Mouse (Mus musculus) large intestine, adult 2 months (tissue): ENCODE data around the gene Phrf1. TPM values are rescaled to one million over a fixed set of nuclear protein-coding genes. Genes with fewer than 3 reads are reported as not detected.
"Not testable (repeated sequence)": the region's sequence is repeated elsewhere in the genome, so short reads cannot be mapped to it uniquely, and the experiment has no call there.

Experiments
- DNase-seq: peaks from one replicate; pipeline ENCODE4 v3.0.0-alpha.2; 2012; ENCODE audit warnings: low read depth, low spot score
- WGBS: fragments of 180-500 bp; shearing (Covaris S2); methylation state at CpG from one replicate; pipeline ENCODE4 v1.1.7; 2018; 5-methylcytosine and 5-hydroxymethylcytosine counted together
- polyA plus RNA-seq: library from polyadenylated mRNA; depleted of rRNA; stranded (reverse); fragments of >200 nt; gene quantifications from 2 replicates; pipeline ENCODE4 v1.2.3, GENCODE M21; 2012

Phrf1 gene
- polyA plus RNA-seq, 1 experiment, result 23.1 TPM

- 84% methylated on average over 4 of the region's 4 CpGs for WGBS
- no peak for DNase-seq
Observed at GRCm38 (mm10) chr7:141230570-141230969, 2.0 kb downstream of the Phrf1 start.

- no peak for DNase-seq
- 81% methylated on average over 3 of the region's 3 CpGs for WGBS
Observed at GRCm38 (mm10) chr7:141231111-141231510, 2.5 kb downstream of the Phrf1 start.

GRCm38 (mm10) chr7:141231551-141231950 is 3.0 kb downstream of the Phrf1 start:
- DNase-seq, result no peak
- whole genome bisulfite sequencing, result 81% methylated on average over 10 of the region's 10 CpGs

DNA sequence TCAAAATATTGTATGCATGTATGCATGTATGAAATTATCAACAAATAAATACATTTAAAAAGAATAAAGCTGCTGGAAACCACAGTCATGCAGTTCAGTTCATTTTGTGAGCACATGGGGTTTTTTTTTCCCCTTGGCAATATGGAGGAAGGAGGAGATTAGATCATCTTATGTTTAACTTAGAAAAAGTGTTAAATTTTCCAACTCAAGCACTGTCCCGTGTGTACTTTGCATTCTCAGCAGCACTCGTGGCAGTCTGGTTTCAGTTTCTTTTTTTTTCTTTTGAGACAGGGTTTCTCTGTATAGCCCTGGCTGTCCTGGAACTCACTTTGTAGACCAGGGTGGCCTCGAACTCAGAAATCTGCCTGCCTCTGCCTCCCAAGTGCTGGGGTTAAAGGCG is 21.9 kb downstream of the Phrf1 start:
- 75% methylated on average over 4 of the region's 4 CpGs for WGBS
- not testable (repeated sequence) for DNase-seq

DNA sequence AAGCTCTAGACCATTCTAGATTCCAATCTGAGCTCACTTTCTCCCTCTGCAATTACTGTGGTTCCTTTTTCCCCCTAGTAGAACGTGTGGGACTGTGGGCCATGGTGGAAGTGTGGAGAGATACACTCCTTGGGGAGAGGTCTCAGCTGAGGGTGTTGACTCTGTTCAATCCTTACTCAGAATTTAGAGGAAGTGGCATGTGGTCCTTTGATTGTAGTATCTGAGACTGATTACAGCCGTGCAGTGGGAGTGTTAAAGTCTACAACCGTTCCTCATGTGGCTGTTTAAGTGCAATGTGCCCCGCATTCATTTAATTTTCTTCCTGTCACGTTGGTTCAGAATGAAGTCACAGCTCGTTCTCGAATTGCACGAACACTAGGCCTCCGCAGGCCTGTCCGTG is 27.6 kb downstream of the Phrf1 start:
- WGBS, result 90% methylated on average over 10 of the region's 10 CpGs
- DNase-seq, result no peak

DNA sequence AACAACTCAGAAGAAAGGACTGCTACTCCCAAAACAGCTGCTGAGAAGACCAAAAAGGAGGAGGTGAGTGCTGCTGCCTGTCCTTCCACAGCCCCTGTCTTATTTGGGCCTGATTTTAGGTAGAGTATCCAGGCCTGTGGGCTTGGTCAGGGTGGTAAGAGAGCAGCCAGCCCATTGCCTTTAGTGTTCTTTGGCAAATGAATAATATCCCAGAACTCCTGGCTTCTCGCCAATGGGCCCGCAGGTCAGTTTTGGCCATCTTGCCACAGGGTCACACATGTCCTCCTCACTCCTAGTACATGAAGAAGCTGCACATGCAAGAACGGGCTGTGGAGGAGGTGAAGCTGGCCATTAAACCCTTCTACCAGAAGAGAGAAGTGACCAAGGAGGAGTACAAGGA is 32.9 kb downstream of the Phrf1 start:
- no peak for DNase-seq
- WGBS, result 82% methylated on average over 3 of the region's 3 CpGs

GRCm38 (mm10) chr7:141263640-141264039 is 35.1 kb downstream of the Phrf1 start:
- 85% methylated on average over 13 of the region's 13 CpGs for WGBS
- no peak for DNase-seq

DNA sequence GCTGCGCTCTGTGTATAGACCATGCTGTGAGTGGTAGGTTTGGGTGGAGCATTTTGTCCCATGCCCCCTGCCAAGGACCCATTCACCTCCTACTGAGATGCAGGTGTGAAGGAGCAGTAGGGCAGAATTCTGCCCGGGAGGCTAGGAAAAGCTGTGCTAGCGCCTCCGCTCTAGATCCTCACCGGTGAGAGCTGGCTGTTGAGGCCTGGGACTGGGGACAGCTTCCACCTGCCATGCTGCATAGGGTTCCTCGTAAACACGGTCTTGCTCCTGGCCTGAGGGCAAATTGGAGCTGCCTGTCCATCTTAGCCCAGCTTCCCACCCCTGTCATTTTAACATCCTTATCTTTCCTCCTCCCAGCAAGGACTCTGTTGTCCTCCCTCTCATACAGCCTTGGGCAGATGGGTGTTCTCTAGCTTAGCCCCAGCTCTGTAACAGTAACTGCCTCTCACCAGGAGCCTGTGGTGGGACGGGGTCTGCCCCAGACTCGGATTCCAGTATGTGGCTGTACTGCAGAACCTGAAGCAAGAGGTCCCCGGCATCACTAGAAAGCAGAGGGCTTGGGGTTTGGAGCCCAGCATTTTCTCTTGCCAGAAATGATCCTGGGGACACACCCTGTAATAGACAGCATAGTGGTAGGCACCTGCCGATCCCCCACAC is 35.6 kb downstream of the Phrf1 start:
- no peak for DNase-seq
- WGBS, result 70% methylated on average over 11 of the region's 11 CpGs

DNA sequence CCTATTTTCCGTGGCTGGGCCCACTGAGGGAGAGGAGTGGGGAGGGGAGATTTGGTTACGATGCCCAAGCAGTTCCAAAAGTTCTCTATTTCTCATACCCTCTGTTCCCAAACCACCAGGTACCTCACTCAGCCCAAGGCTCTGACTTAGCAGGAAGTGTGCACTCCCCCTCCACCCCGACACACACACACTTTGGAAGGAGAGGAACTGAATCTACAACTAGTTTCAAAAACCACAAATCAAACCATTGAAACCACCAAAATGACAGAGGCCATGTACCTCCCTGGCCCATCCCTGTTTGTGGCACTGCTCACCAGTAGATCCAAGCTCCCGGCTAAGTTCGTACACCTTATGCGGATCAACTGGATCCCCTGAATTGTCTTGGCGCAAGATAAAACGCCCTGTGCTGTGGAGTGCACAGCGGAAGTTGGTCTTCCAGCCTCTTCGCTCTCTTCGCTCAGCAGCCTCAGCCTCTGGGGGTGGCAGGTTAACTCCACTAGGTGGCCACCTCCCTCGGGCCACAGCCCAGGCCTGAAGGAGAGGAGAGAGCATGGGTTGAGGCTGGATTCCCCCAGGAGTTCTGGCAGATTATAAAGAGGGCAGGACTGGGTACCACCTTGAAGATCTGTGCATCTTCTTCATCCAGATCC is 36.3 kb downstream of the Phrf1 start:
- WGBS, result 21% methylated on average over 12 of the region's 12 CpGs
- DNase-seq, result no peak

GRCm38 (mm10) chr7:141265411-141265738 is 36.8 kb downstream of the Phrf1 start:
- 41% methylated on average over 11 of the region's 11 CpGs for WGBS
- no peak for DNase-seq

DNA sequence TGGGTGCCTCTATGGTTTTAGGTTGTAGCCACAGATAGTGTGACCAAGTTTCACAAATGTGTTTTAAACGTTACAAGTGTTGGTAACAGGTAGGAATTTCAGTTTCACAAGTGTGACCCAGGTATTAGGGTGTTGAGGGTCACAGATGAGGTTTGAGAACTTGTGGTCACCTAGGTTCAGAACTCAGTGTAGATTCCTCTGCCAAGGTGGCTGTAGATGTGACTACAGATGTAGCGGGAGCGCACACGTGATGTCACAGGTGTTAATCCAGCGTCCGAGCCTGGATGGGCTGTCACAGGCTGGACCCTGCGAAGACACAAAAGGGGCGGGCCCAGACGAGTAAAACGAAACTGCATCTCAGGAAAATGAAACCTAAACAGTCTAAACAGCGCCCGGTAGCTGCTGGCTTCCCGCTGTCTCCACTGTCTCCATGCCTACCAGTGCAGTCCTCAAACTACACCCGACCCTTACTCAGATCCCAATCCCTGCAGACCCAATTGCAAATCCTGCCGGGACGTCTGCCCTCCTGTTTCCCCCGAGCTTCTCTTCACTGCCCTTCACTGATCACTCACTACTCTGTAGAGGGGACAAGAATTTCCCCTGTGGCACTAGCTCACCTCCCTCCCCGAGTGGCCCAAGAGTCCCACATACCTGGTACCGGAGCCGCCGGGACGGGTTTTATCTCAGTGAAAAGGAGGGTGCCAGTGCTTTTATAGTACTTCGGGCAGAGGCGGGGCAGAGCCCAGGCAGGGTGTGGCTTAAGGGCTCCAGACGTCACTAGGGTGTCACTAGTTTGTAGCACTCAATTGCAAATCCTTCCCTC is 37.4 kb downstream of the Phrf1 start, which contains the start of gene Irf7:
TSS of gene Irf7 (minus strand) at position 743 of the 823 bp plus-strand sequence.
- WGBS, result 2% methylated on average over 25 of the region's 25 CpGs
- DNase-seq, result peak; percentile 50

GRCm38 (mm10) chr7:141268466-141269272 is 40.1 kb downstream of the Phrf1 start:
- WGBS, result 60% methylated on average over 24 of the region's 24 CpGs
- no peak for DNase-seq

DNA sequence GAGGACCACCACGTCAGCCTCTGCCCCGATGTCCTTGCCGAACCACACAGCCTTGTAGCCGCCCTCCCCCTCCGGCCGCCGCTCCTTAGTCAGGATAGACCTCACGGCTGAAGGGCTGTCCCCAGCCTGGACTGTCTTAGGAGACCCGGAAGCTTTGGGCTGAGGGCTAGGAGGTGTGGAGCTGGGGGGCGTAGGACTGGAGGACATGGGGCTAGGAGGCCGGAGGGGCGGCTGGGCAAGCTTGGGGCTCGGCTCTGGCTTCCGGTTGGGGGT is 40.6 kb downstream of the Phrf1 start:
- no peak for DNase-seq
- WGBS, result 69% methylated on average over 14 of the region's 14 CpGs

DNA sequence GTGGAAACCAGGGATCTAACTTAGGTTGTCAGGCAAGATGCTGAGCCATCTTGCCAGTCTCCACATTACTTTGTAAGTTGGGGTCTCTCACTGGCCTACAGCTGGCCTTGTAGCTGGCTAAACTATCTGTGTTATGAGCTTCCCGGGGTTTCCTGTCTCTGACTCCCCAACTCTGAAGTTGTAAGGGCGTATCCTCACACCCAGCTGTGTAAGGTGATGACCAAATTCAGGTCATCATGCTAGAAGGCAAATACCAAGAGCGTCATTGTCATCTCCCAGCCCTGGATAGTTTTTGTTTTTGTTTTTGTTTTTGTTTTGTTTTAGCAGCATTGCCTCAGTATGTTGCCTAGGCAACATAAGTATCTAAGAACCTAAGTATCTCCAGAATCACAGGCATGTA is 42.0 kb downstream of the Phrf1 start:
- no peak for DNase-seq
- WGBS, result 87% methylated on average over 3 of the region's 3 CpGs

DNA sequence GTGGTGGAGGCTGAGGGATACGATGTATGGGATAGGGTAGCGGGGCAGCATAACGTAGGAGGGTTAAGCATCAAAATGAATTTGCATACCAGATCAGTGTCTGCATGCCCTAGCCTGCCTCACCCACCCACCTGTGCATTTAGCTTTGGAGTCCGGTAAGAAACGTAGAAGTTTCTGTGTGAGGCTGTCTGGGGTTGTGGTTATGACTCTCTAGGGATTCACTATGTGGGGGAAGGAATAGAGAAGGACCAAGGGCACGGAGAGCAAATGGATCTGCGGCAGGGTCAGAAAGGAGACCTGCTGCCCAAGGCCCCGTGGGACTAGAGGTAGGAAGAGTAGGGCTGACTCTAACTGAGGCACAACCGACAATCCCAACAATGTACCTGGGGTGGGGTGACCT is 46.8 kb downstream of the Phrf1 start:
- 84% methylated on average over 9 of the region's 9 CpGs for WGBS
- DNase-seq, result no peak

DNA sequence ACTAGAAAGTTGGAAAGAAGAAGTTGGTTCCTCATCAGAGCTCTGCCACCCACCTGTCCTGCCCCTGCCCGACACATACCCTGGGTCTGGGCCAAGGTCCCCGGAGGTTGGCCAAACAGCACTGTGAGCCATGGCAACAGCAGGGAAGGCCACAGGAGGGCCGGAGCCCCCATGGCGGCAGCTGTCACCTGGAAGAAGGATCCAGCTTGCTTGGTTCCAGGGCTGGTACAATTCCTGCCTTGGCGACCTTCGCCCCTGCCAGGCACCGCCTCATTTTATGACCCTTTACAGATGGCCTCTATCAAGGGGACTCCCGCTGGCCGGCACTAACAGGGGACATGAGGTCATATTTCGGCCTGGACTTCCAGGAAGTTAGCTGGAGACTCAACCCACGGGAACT is 48.0 kb downstream of the Phrf1 start, which contains the start of gene Cdhr5:
TSS of gene Cdhr5 (minus strand) at position 241 of the 400 bp plus-strand sequence.
- peak; percentile 87 for DNase-seq
- 17% methylated on average over 11 of the region's 11 CpGs for WGBS

GRCm38 (mm10) chr7:141277701-141278678 is 49.4 kb downstream of the Phrf1 start:
- peak; percentile 64 for DNase-seq
- WGBS, result 51% methylated on average over 11 of the region's 11 CpGs

GRCm38 (mm10) chr7:141278766-141279590 is 50.4 kb downstream of the Phrf1 start, which contains the start of gene Sct:
Gene Sct (minus strand): TSS chr7:141279133.
- DNase-seq, result no peak
- WGBS, result 9% methylated on average over 46 of the region's 46 CpGs
